Comparison of ENCODE assay signal across 8 mouse cellular contexts in genomic region chr8:117158135-117158761, GRCm38 (mm10). TPM values are rescaled to one million over a fixed set of nuclear protein-coding genes. Genes with fewer than 3 reads are reported as not detected.
DNase-seq lines count a peak whose midpoint lies in the region; ATAC-seq lines count a peak whose summit lies in the region.

Gan (plus strand) TSS chr8:117158135.

- H3K27me3 ChIP-seq in heart, embryonic 11.5 days (ENCODE audit: control insufficient read depth, insufficient read depth, low read length), result no peaks in the 10 kb centered on the region
- H3K27me3 ChIP-seq in kidney, embryonic 14.5 days (ENCODE audit: control insufficient read depth, insufficient read depth, low read length), result no peaks in the 10 kb centered on the region
- H3K27me3 ChIP-seq in limb, embryonic 15.5 days, result no peaks in the 10 kb centered on the region
- H3K27me3 ChIP-seq in midbrain, embryonic 16.5 days (ENCODE audit: control insufficient read depth, insufficient read depth, low read depth, low read length), result no peaks in the 10 kb centered on the region
- H3K27me3 ChIP-seq in splenic B cell, adult 2 months (ENCODE audit: control insufficient read depth, insufficient read depth, low read length, poor library complexity, severe bottlenecking), result no peaks in the 10 kb centered on the region

- peak within 1 kb of the TSS; percentile 92 for H3K9ac ChIP-seq in heart, embryonic 11.5 days (ENCODE audit: low read depth, low read length)
- peak within 1 kb of the TSS; percentile 87 for H3K9ac ChIP-seq in kidney, embryonic 14.5 days (ENCODE audit: low read depth, low read length)
- H3K9ac ChIP-seq in limb, embryonic 15.5 days, result peak within 1 kb of the TSS; percentile 97
- peak within 1 kb of the TSS; percentile 93 for H3K9ac ChIP-seq in midbrain, embryonic 16.5 days (ENCODE audit: low read depth, low read length)

- WGBS in heart, embryonic 11.5 days (ENCODE audit: insufficient replicate concordance), result under 1% methylated on average over 64 of the region's 65 CpGs
- WGBS in kidney, embryonic 14.5 days, result under 1% methylated on average over 61 of the region's 65 CpGs
- under 1% methylated on average over 60 of the region's 65 CpGs for WGBS in limb, embryonic 15.5 days
- under 1% methylated on average over 42 of the region's 65 CpGs for WGBS in midbrain, embryonic 16.5 days

- no peaks in the 10 kb centered on the region for H3K9me3 ChIP-seq in heart, embryonic 11.5 days (replicated peaks; ENCODE audit: control insufficient read depth, low read length)
- no peaks in the 10 kb centered on the region for H3K9me3 ChIP-seq in kidney, embryonic 14.5 days (ENCODE audit: control insufficient read depth, low read length)
- no peaks in the 10 kb centered on the region for H3K9me3 ChIP-seq in limb, embryonic 15.5 days
- no peaks in the 10 kb centered on the region for H3K9me3 ChIP-seq in midbrain, embryonic 16.5 days (replicated peaks; ENCODE audit: control insufficient read depth, low read length, poor library complexity, severe bottlenecking)

- H3K4me2 ChIP-seq in heart, embryonic 11.5 days, result peak within 1 kb of the TSS; percentile 96
- peak within 1 kb of the TSS; percentile 88 for H3K4me2 ChIP-seq in kidney, embryonic 14.5 days (replicated peaks; ENCODE audit: low read depth, low read length)
- H3K4me2 ChIP-seq in limb, embryonic 15.5 days, result peak within 1 kb of the TSS; percentile 81
- peak within 1 kb of the TSS; percentile 99 for H3K4me2 ChIP-seq in midbrain, embryonic 16.5 days (ENCODE audit: low read length)

- ATAC-seq in common myeloid progenitor, adult 5-6 weeks (replicated peaks; ENCODE audit: low read depth, poor library complexity, severe bottlenecking), result peak; percentile 33
- peak; percentile 60 for ATAC-seq in heart, embryonic 11.5 days (replicated peaks; ENCODE audit: insufficient number of reproducible peaks, low FRiP score, low TSS enrichment)
- peak; percentile 77 for ATAC-seq in kidney, embryonic 14.5 days (ENCODE audit: low FRiP score, low TSS enrichment)
- peak; percentile 45; the same call in 1 of the 2 replicates for ATAC-seq in limb, embryonic 15.5 days (ENCODE audit: insufficient number of reproducible peaks, low FRiP score, low TSS enrichment, low read depth)
- peak; percentile 64 for ATAC-seq in midbrain, embryonic 16.5 days

- peak; percentile 51 for DNase-seq in 3T3-L1 (ENCODE audit: low read depth, low spot score)
- DNase-seq in ZHBTc4 (ENCODE audit: low read depth, low spot score), result peak; percentile 52
- DNase-seq in splenic B cell, adult 2 months (ENCODE audit: low read depth, low spot score), result peak; percentile 53

- peaks cover 9% of the 10 kb centered on the region; the same call in 1 of the 2 replicates for H3K4me1 ChIP-seq in heart, embryonic 11.5 days (ENCODE audit: control insufficient read depth, insufficient read depth, low read length)
- H3K4me1 ChIP-seq in kidney, embryonic 14.5 days (ENCODE audit: control insufficient read depth, insufficient read depth, low read length), result peaks cover 19% of the 10 kb centered on the region
- peaks cover 17% of the 10 kb centered on the region for H3K4me1 ChIP-seq in limb, embryonic 15.5 days
- peaks cover 31% of the 10 kb centered on the region for H3K4me1 ChIP-seq in midbrain, embryonic 16.5 days (ENCODE audit: control insufficient read depth, insufficient read depth, low read length)

- no peaks in the 10 kb centered on the region for H3K36me3 ChIP-seq in heart, embryonic 11.5 days (ENCODE audit: control insufficient read depth, insufficient read depth, low read length)
- H3K36me3 ChIP-seq in kidney, embryonic 14.5 days (ENCODE audit: control insufficient read depth, insufficient read depth, low read length), result no peaks in the 10 kb centered on the region
- H3K36me3 ChIP-seq in limb, embryonic 15.5 days, result no peaks in the 10 kb centered on the region
- H3K36me3 ChIP-seq in midbrain, embryonic 16.5 days (ENCODE audit: control insufficient read depth, insufficient read depth, low read length), result no peaks in the 10 kb centered on the region
- H3K36me3 ChIP-seq in splenic B cell, adult 2 months (ENCODE audit: control insufficient read depth, insufficient read depth, low read length, poor library complexity, severe bottlenecking), result no peaks in the 10 kb centered on the region

- H3K4me3 ChIP-seq in heart, embryonic 11.5 days (ENCODE audit: low read depth, low read length), result peak within 1 kb of the TSS; percentile 96
- H3K4me3 ChIP-seq in kidney, embryonic 14.5 days (ENCODE audit: low read length), result peak within 1 kb of the TSS; percentile 94
- H3K4me3 ChIP-seq in limb, embryonic 15.5 days, result peak within 1 kb of the TSS; percentile 86
- H3K4me3 ChIP-seq in midbrain, embryonic 16.5 days (ENCODE audit: low read depth, low read length), result peak within 1 kb of the TSS; percentile 95

- H3K27ac ChIP-seq in heart, embryonic 11.5 days (ENCODE audit: low read depth, low read length), result peak within 1 kb of the TSS; percentile 60
- H3K27ac ChIP-seq in kidney, embryonic 14.5 days (ENCODE audit: low read depth, low read length), result peak within 1 kb of the TSS; percentile 83
- peak within 1 kb of the TSS; percentile 89 for H3K27ac ChIP-seq in limb, embryonic 15.5 days
- peak within 1 kb of the TSS; percentile 82 for H3K27ac ChIP-seq in midbrain, embryonic 16.5 days (ENCODE audit: low read length)

RNA-seq across cellular contexts. Expression of gene Gan, which starts in this region (rescaled TPM):
- 5.4 and 5.7 TPM in 2 replicates for total RNA-seq in common myeloid progenitor, adult 5-6 weeks (2017)
- 1.4 and 1.7 TPM in 2 replicates for polyA plus RNA-seq in heart, embryonic 11.5 days (2014; fragmentation: Nextera tagmentation; extraction: Ambion mirVana)
- polyA plus RNA-seq in kidney, embryonic 14.5 days (2014; fragmentation: Nextera tagmentation; extraction: Ambion mirVana), result 2.7 and 3.1 TPM in 2 replicates
- 2.6 and 3.7 TPM in 2 replicates for polyA plus RNA-seq in limb, embryonic 15.5 days (2015; fragmentation: Nextera tagmentation; extraction: Ambion mirVana)
- polyA plus RNA-seq in midbrain, embryonic 16.5 days (2015; fragmentation: Nextera tagmentation; extraction: Ambion mirVana), result 3.2 and 3.4 TPM in 2 replicates

Comparison
In these comparisons a context has a peak if more than half of its experiments do, and no peak if none do; other contexts are left out.
1. Peak in every context shown above with its lines: DNase-seq, ATAC-seq, H3K4me3 ChIP-seq and H3K27ac ChIP-seq.